Mouse (Mus musculus) megakaryocyte-erythroid progenitor cell, adult 5-6 weeks (primary cell): ENCODE data around the gene Sec14l5. TPM values are rescaled to one million over a fixed set of nuclear protein-coding genes. Genes with fewer than 3 reads are reported as not detected.
"Not testable (repeated sequence)": the region's sequence is repeated elsewhere in the genome, so short reads cannot be mapped to it uniquely, and the experiment has no call there.

Experiments
- ATAC-seq: replicated peaks from 2 replicates; pipeline ENCODE4 v1.8.0; 2016; ENCODE audit warnings: mild to moderate bottlenecking, inconsistent platforms; ENCODE audit not compliant: severe bottlenecking, poor library complexity, low FRiP score, low TSS enrichment
- total RNA-seq, 2 experiments: library from RNA; stranded (forward) in 1 of 2; stranded (reverse) in 1 of 2; fragments of 200-1000, 215-1000 nt in 1 of 2; fragments of >200 nt in 1 of 2; fragmentation: Nextera tagmentation in 1 of 2; gene quantifications; 2 replicates each; pipeline ENCODE4 v1.2.3; 2014 to 2017

Sec14l5 gene
- total RNA-seq, 2 experiments from 2014 or later = not detected

DNA sequence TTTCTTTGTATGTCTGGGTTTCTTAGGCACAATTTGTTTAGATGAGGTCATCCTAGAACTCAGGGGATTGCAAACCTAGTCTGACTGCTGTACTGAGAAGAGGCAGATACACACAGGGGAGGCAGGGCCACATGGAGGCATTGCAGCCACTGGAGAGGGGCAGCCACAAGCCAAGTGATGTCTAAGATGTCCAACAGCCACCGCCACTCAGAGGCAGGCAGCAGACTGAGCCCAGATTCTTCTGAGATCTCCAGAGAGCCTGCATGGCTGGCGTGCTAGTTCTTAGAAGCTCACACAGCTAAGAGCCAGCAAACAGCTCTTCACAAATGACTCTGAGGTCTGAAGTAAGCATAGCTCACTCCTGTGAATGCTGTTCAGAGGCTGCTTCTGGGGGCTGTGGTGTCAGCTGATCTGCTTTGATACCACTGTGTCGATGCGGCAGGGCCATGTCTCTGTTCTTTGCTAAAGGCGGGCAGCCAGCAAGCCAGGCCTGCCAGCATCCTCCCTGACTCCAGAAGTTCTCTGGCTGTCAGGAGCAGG is 58.6 kb downstream of the Sec14l5 start:
- ATAC-seq = no peak

DNA sequence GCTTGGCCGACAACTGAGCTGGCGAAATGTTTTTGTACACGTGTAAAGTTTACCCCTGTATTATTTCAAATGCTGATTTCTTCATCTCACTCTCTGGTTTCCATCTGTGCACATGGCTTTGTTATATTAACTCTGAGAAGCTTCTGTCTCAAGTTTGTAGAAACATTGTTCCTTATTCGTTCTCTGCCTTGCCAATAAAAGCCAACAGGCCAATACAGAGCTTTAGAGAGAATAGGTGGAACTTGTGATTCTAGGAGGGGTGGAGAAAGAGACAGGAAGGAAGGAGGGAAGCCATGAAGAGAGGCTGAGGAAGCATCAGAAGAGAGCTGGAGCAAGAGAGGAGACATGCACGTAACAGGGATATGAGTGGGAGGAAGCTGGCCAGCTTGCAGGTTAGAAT is 59.1 kb downstream of the Sec14l5 start:
- no peak for ATAC-seq

DNA sequence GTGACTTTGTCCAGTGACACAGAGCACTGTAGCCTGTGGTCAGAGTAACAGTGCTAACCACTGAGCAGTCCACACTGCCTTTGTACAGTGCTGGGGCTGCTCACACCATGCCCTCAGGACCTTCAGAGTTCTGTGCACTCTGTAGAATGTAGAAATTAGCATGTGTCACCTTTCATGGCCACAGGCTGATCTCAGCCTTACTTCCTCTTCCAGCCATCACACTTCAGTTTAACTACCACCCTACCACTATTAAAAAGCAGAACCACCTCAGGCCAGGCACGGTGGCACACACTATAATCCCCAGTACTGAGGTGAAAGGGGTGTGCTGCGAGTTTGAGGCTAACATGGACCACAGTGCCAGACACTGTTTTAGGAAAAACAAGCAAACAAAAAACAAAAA is 63.5 kb downstream of the Sec14l5 start:
- no peak; the same call in 1 of the 2 replicates for ATAC-seq

DNA sequence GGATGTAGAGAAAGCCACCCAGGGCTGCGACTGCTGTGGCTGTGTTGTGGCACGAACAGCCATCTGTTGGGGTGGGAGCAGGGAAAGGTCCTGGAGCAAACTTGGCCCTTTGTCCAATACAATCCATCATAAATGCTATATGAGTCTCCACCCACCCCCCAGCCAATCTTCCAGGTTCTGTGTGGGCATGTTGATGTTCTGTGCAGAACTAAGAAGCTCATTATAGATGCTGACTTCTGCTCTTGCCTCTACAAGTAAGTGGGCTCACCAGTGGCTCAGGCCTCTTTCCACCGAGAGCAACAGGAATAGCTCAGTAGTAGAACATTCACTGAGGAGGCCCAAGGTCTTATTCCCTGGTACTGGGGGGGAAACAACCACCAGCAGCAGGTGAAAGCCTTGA is 65.2 kb downstream of the Sec14l5 start:
- ATAC-seq = no peak

DNA sequence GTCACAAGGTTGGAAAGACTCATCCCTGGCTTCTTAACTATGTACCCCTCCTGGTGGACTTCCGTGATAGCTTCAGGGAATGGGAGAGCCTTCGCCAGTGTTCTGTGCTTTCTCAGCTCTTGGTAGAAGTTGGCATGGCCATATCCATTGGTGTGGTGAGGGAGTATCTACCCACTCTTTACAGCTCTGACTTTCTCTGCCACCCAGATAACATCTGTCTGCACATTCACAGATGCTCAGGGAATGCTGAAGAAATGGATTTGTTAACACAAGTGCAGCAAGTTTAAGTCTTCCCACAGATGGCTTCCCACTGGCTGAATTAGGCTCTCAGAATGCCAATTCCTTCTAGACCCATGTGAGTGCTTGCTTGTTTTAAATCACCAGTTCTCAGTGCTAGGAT is 67.2 kb downstream of the Sec14l5 start:
- ATAC-seq = no peak

DNA sequence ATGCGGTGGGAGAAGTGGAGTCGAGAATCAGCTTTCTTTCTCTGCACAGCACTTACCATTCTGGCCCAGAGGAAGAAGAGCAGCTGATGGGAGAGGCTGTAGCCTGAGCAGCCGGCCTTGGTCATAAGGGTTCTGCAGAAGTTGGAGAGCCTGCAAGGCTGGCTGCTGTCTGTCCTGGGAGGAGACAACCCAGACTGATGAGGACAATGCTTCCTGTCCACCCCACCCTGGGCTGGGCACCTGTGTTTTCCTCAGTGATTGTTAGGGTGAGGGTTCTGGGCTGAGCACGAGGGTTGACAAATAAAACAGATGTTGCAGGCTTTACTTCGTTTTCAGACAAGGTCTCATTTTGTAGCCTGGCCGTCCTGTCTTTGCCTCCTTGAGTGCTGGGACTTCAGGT is 69.8 kb downstream of the Sec14l5 start:
- no peak for ATAC-seq

DNA sequence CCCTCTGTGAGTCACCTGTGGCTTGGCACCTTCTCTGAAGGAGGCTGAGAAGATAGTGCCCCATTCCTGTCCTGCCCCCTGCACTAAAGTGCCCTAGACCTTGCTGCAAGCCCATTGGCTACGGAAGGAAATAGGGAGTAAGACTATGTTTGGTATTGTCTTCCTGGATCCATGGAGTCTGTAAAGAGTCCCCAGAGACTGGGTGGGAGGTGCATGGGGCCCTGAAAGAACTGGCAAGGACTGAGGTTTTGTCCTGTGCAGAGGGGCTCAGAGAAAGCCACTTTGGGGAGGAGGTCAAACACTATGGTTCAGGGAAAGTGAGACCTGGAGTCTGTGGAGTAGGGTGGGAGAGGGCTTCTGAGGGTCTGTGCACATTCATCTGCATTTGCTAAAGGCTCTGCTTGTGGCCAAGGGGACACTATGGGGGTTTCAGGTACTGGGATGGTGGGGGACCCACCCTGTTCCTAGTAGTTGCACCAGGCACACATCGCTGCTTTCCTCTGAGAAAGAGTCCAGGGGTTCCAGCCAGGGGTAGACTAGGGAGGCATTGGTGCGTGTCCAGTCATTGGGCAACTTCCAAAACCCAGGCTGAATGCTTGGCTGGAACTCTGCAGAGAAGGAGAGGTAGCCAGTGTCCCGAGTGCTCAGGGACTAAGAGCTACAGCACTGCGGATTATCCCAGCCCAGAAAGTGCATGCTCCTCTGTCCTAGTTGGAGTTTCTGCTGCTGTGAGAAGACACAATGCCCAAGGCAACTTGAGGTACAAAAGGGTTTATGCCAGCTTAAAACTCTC is 70.6 kb downstream of the Sec14l5 start:
- ATAC-seq = no peak

DNA sequence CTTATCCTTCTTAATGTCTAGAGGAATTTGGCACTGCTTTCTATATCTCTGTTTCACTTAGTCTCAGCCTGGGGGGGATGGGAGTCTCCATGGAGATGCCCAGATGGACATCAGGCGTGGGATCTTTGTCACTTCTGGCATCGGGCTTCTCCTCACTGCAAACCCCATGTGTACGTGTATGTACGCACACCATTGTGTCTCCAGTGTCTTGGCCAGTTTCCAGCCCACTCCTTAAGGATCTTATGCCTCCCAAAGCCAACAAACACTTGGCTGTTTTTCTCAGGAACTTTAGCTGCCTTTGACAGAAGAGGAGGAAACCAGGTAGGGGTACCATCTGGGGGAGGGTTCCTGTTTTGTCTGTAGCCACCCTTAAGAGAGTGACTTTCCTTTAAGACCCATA is 74.5 kb downstream of the Sec14l5 start:
- ATAC-seq = no peak

DNA sequence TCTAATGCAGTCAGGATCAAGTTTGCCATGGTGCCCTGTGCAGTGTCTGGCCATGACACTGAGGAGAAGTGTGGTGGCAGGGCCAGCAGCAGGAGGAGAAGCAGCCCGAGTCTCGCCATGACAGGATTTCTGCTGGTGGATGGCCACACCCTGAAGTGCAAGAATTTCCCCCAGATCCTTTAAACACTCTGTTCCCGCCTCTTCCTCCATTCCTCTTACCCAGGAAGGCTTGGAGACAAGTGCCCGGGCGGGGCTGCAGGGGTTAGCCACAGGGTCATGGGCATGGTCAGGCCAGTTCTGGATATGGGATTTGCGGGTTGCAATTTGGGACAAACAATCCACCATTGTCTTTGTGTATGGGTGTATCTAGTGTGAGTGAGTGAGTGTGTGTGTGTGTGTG is 75.2 kb downstream of the Sec14l5 start, which contains the start of gene AU021092:
Gene AU021092, minus strand, starts transcription at position 160 of the 400 bp plus-strand sequence.
- no peak for ATAC-seq

DNA sequence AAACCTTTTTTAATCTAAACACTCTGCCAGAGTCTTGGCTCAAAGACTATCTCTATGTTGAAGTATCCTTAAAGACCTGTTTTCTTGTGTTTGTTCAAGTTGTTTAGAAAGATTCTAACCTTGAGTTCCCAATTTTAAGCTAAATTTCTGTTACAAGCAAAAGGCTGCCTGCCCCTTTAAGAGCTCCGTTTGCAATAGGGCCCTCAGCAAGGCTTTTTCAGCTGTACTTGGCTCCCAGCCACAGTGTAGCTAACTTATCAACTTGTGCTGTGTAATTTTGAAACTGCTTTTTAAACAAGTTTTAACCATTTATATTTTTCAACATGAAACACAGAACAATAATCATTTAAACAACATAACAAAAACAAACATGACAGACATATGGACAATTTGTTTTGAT is 79.6 kb downstream of the Sec14l5 start:
- not testable (repeated sequence) for ATAC-seq

DNA sequence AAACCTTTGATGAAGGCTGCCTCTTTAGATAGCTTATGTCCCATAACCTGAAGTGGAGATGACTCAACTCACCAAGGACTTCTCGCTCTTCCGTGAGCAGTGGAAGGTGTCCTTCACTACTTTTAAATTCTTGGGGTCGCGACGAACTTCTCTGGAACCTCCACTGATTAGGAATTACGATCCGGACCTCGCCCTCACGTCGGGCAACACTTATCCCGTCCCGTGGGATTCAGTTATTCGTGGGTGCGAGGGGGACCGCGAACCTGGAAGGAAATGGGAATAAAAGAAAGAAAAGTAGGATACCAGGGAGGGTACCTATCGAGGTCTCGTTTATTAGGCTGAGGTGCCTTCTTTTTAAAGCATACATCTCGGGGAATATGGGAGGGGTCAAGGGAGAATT is 80.6 kb downstream of the Sec14l5 start:
- not testable (repeated sequence) for ATAC-seq

DNA sequence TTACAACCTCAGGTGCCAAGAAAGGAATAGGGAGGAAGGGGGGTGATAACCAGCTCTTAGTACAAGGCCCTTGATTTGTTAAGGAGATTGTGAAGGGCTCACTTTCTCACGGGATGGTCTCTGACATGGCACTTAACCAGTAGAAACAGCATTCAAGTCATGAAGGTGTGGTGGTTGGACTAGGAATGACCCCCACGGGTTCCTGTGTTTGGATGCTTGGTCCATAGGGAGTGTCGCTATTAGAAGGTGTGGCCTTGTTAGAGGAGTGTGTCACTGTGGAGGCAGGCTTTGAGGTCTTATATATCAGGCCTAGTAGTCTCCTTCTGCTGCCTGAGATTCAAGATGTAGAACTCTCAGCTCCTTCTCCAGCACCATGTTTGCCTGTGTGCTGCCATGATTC is 81.2 kb downstream of the Sec14l5 start:
- not testable (repeated sequence) for ATAC-seq

DNA sequence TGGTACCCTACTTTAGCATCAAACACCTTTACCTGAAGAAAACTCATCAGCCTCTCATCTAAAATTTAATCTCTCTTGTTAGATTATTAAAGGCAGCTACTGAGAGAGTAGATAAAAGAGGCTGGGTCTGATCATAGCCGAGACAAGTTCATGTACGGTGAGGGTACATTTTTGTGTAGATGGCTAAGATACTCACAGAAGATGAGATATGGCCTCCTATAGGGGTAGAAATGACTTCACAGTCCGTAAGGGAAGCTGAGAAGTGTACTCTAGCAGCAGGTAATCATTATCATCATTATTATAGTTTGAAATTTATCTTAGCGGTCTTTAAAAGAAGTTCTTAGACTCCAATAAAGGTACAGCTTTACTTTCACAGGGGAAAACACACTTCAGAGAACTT is 86.1 kb downstream of the Sec14l5 start:
- ATAC-seq = no peak

DNA sequence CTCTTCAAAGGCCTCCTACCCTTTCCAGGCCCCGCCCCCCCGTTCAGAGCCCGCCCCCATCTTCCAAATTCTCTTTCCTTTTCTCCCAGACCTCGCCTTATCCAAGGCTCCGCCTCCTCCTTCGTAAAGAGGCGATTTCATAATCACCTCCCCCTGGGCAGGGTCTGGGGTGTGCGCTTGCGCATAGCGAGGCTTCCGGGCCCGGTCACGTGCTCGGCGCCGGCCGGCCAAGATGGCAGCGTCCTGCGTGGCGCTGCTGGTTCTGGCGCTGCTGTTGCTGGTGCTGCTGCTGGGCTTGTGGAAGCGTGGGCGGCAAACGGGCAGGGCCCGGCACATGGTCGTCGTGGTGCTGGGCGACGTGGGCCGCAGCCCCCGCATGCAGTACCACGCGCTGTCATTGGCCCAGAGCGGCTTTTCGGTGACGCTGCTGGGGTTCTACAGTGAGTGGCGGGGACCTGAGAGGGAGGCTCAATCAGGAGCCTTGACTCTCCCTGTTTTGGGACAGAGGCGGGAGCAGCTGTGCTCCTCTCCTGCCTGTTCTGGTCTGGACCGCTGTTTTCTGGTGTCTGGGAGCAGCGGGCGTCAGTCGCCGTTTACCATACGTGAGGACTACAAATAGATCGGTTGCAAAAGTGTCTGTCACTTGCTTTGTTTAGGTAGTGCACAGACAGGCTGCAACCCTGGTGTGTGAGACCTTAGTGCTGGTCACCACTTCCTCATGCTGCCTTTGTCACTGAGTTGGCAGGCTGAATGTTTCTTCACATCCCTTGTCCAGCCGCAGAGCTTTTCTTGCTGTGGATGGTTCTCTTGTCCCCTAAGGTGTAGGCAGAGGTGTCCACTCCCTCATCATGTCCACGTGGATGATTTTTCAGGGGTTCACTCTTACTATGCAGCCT is 86.8 kb downstream of the Sec14l5 start, which contains the start of gene Alg1:
Gene Alg1, plus strand, starts transcription at position 204 of the 896 bp plus-strand sequence.
- ATAC-seq = peak; percentile 94

Other genes with a start within 250 kb of the Sec14l5 start
- 46.3 and 49.3 TPM in 2 replicates for gene Nudt16l1, start 208.3 kb upstream of the Sec14l5 start, total RNA-seq (2014; fragmentation: Nextera tagmentation)
- gene Nudt16l1, start 208.3 kb upstream of the Sec14l5 start, total RNA-seq (2017) = 13.4 and 15.0 TPM in 2 replicates
- 25.3 and 25.4 TPM in 2 replicates for gene Anks3, start 182.9 kb upstream of the Sec14l5 start, total RNA-seq (2014; fragmentation: Nextera tagmentation)
- 9.5 and 11.6 TPM in 2 replicates for gene Anks3, start 182.9 kb upstream of the Sec14l5 start, total RNA-seq (2017)
- gene Sept12, start 149.3 kb upstream of the Sec14l5 start, total RNA-seq (2014; fragmentation: Nextera tagmentation) = not detected in 2 replicates
- not detected in 2 replicates for gene Sept12, start 149.3 kb upstream of the Sec14l5 start, total RNA-seq (2017)
- gene Smim22, start 139.8 kb upstream of the Sec14l5 start, total RNA-seq (2014; fragmentation: Nextera tagmentation) = not detected in 2 replicates
- not detected in 2 replicates for gene Smim22, start 139.8 kb upstream of the Sec14l5 start, total RNA-seq (2017)
- gene Rogdi, start 133.6 kb upstream of the Sec14l5 start, total RNA-seq (2014; fragmentation: Nextera tagmentation) = 3.4 and 24.4 TPM in 2 replicates
- 1.6 and 2.2 TPM in 2 replicates for gene Rogdi, start 133.6 kb upstream of the Sec14l5 start, total RNA-seq (2017)
- 68.7 and 80.2 TPM in 2 replicates for gene Glyr1, start 97.2 kb upstream of the Sec14l5 start, total RNA-seq (2014; fragmentation: Nextera tagmentation)
- gene Glyr1, start 97.2 kb upstream of the Sec14l5 start, total RNA-seq (2017) = 84.7 and 85.2 TPM in 2 replicates
- 47.5 and 48.3 TPM in 2 replicates for gene Ubn1, start 97.1 kb upstream of the Sec14l5 start, total RNA-seq (2014; fragmentation: Nextera tagmentation)
- gene Ubn1, start 97.1 kb upstream of the Sec14l5 start, total RNA-seq (2017) = 38.4 and 39.8 TPM in 2 replicates
- not detected in 2 replicates for gene Ppl, start 14.7 kb upstream of the Sec14l5 start, total RNA-seq (2014; fragmentation: Nextera tagmentation)
- gene Ppl, start 14.7 kb upstream of the Sec14l5 start, total RNA-seq (2017) = not detected in 2 replicates
- 21.1 and 23.5 TPM in 2 replicates for gene Nagpa, start 56.9 kb downstream of the Sec14l5 start, total RNA-seq (2014; fragmentation: Nextera tagmentation)
- gene Nagpa, start 56.9 kb downstream of the Sec14l5 start, total RNA-seq (2017) = 27.3 and 28.6 TPM in 2 replicates
- not detected in 2 replicates for gene AU021092, start 75.2 kb downstream of the Sec14l5 start, total RNA-seq (2014; fragmentation: Nextera tagmentation)
- gene AU021092, start 75.2 kb downstream of the Sec14l5 start, total RNA-seq (2017) = not detected in 2 replicates
- gene Alg1, start 86.5 kb downstream of the Sec14l5 start, total RNA-seq (2014; fragmentation: Nextera tagmentation) = 18.7 and 23.5 TPM in 2 replicates
- 9.3 and 11.6 TPM in 2 replicates for gene Alg1, start 86.5 kb downstream of the Sec14l5 start, total RNA-seq (2017)
- 21.1 and 23.9 TPM in 2 replicates for gene Eef2kmt, start 108.9 kb downstream of the Sec14l5 start, total RNA-seq (2014; fragmentation: Nextera tagmentation)
- 16.3 and 32.4 TPM in 2 replicates for gene Eef2kmt, start 108.9 kb downstream of the Sec14l5 start, total RNA-seq (2017)